Mouse (Mus musculus): ENCODE measurements around the gene Tubb4b.

Gene Tubb4b

DNA sequence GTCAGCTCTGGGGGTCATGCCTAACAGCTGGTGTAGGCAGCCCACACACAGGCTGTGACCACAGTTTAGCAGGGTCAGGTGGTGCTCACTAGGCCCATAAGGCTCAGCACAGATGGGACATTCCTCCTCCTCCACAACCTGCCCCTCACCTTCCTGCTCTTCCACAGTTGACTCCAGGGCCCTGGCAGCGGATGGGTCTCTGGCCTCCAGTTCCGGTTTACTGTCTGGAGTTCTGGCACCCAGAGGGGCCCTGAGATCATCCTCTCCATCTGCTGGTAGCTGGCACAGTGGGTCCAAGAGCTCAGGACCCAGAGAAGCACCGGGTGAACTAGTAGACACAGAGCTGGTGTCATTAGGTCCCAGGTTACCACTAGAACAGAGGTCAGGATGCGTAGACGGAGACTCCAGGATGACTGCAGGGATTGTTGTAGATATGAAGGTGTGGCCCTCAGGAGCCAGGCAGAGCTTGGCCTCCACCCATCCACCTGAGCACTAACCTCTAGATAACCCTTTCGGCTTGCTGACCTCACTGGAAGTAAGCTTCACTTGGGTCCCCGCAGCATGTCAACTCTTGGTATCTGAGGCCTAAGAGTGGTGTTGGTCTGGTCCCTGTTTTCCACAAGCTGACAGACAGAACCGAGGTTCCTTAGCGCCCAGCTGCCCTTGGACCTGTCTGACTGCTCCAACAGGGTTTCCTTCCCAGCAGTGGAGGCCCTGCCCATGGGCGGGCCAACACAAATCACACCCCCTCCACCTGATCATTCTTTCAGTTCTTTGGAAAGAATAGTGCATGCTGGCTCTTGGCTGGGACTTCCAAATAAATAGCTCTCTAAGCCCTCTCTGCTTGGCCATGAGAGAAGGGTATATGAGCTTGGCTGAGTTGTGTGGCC, 21.9 kb upstream of the Tubb4b start, which contains the start of gene AL732309.1:
Gene AL732309.1 (minus strand): TSS at position 681 of the 890 bp plus-strand sequence.
- DNase-seq (ENCODE audit: low read depth, low spot score): no peak

DNA sequence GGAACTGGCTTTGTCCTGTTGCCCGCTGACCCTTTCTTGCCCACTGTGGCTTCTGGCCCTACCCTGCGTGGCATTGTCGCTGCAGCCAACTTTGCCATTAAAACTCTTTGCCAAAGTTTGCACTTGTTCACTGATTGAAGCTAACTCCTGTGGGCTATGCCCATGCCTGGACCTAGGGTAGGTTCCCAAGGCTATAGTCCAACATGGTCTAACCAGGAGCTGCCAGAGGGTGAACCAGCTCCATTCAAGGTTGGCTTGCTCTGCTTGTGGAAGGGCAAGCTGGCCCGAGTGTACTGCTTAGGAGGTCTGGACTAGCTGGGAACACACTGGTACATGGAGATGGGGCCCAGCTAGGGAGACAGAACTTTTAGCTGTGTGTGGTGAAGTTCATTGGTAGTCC, 19.6 kb upstream of the Tubb4b start:
- DNase-seq (ENCODE audit: low read depth, low spot score): no peak

DNA sequence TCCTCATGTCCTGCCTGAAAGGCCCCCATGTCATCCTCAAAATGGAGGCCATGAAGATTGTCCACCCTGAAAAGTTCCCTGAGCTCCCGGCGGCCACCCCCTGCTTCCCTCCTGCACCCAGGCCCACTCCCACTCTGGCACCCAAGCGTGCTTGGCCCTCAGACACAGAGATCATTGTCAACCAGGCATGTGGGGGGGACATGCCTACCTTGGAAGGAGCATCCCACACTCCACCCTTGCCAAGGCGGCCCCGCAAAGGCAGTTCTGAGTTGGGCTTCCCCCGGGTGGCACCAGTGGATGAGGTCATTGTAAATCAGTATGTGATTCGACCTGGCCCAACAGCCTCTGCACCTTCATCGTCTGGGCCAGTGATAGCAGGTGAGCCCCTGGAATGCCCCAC, 18.8 kb upstream of the Tubb4b start:
- DNase-seq (ENCODE audit: low read depth, low spot score): no peak

DNA sequence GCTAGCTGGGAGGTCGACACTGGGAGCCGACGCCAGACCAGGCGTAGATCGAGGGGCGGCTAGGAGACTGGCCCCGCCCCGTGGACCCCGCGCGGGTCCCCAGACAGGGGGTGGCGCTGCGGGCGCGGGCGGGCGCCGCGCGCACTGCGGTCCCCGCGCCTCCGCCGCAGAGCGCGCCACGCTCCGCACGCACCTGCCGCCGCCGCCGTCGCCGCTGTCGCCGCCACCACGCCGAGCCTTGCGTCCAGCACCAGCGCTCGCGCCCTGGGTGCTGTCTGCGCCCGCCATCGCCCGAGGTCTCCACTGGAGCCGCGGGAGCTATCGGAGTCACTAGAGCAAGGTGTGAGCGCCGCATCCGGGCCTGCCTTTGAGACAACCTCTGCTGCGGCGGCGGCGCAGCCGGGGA, 17.6 kb upstream of the Tubb4b start, which contains the start of the genes Rnf208 and Cysrt1:
Gene Rnf208 (plus strand): TSS at position 155 of the 406 bp plus-strand sequence.
Gene Cysrt1 (minus strand): TSS at position 352 of the 406 bp plus-strand sequence.
- DNase-seq (ENCODE audit: low read depth, low spot score): no peak

DNA sequence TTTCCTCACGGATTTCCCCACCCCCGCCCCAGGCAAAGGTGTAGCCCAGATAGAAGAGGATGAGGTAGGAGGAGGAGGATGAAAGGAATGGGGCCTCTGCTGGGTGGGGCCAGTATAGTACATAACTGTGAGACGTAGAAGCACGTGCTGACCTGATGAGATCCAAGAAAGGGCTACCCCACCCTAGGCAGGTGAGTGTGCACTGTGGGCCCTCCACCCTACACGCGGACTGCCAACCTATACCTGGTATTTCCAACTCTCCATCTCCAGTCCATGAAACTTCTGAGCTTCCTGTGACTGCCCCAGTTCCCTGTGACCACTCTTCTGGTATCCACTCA, 16.9 kb upstream of the Tubb4b start:
- DNase-seq (ENCODE audit: low read depth, low spot score): no peak

DNA sequence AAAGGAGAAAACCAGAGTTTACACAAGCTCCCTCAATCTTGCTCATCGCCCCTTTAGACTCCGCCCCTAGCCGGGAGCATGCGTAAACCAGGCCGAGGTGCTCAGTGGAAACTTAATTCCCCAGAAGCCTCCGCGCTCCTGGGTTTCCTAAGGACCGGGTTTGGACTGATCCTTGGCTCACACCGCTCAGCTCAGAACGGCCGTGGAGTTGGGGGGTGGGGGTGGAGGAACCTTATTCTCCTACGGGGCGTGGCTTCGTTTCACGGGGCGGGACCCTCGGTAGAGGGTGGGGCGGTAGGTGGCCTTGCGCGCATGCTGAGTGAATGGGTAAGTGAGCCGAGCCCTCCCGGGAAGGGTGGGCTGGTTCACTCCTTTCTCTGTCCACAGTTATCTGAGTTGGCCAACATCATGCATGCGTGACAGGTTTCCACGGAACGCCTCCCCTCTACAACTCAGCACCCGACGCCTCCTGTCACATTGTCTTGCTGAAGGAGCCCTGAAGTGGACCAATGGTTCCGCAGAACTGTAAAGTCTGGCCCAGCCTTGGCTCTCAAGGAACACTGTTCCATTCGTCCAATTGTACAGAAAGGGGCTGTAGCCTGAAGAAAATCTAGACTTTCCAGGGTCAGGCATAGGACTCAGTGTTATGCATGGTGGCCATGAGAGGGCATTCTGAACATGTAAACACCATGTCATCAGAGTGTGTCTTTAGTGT, 16.4 kb upstream of the Tubb4b start:
- DNase-seq (ENCODE audit: low read depth, low spot score): peak; percentile 59

DNA sequence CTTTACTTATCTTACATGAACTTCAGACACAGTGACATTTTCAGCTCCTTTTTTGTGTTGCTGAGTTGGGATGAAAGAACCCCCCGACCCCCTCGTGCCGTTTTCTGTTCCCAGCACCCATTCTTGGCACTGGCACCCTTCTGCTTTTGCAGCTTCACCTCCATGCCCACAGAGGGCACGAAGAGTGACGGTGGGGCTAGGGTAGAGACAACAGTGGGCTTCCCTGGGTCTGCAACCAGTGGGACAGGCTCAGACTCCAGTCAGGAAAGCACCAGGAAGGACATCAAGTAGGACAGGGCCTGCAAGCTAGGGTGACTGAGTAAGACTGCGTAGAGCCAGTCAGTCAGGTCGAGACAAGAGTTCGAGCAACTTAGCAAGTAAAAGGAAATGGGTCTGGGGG, 15.8 kb upstream of the Tubb4b start:
- DNase-seq (ENCODE audit: low read depth, low spot score): no peak

DNA sequence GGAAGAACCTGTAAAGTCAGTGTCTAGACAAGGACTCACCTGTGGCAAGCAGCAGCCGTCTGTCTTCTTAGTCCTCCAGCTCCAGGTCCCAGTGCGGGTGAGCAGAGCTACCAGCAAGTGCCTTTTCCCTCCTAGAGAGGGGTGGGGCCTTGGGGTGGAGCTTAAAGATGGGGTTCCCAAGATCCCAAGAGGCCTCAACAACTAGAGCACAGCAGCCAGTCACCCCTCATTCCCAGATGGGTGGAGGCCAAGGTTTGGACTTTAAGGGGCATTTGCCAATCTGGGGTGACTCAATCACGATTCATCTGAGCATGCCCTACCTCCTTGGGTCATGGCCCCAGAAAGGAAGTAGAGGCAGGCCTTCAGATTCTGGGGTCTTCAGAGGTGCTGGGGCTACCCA, 15.3 kb upstream of the Tubb4b start:
- DNase-seq (ENCODE audit: low read depth, low spot score): no peak

DNA sequence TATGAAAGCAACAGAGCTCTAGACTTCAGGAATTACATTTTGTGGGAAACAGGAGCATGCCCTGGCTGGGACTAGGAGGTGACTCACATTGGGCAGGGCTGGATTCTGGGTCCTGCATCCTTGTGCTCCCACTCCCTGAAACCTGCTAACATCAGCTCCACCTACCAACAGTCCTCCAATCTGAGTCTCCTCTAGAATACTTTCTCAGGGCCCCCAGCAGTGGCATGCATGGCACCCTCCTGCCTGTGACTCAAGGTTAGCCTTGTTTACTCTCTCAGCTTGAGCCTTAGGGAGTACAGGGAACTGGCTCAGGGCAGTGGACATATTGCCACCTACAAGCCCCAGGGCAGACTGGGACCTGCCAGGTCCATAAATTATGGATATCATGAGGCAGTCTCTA, 13.6 kb upstream of the Tubb4b start:
- DNase-seq (ENCODE audit: low read depth, low spot score): no peak

DNA sequence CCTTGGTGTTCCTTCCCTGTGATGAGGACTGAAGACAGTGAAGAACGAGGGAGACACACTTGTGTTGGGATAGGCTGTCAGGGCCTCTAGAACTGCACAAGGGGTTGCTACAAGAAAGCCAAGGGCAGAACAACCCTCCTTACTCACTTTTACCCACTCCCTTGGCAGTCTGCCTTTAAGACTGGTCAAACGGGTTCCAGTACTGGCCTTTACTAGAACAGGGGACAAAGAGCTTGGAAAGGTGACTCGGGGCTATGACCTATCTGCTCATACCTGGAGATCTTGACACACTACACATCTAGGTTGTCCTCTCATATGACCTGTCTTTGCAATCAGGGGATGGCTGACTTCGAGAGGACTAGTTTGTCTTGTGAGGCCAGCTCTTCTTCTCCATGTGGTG, 13.0 kb upstream of the Tubb4b start:
- no peak for DNase-seq (ENCODE audit: low read depth, low spot score)

DNA sequence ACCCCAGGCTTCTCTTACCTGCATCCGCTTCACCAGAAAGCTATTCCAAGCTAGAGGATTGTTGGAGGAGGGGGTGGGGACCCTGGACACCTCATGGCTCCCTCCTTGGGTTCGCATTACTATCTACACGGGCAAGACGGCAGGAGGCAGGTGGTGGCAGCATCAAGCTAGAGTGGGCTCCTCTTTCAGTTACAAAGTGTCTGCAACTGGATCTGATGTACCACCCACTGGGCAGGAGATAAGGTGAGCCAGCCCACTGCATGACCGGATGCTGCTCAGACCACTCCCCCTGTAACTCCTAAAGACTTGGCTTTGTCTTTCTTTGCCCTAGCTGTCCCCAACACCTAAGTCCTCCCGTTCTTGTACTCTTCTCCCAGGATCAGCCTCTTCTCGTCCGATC, 12.1 kb upstream of the Tubb4b start, which contains the start of gene Rnf224:
Gene Rnf224 (minus strand): TSS at position 174 of the 400 bp plus-strand sequence.
- no peak for DNase-seq (ENCODE audit: low read depth, low spot score)

DNA sequence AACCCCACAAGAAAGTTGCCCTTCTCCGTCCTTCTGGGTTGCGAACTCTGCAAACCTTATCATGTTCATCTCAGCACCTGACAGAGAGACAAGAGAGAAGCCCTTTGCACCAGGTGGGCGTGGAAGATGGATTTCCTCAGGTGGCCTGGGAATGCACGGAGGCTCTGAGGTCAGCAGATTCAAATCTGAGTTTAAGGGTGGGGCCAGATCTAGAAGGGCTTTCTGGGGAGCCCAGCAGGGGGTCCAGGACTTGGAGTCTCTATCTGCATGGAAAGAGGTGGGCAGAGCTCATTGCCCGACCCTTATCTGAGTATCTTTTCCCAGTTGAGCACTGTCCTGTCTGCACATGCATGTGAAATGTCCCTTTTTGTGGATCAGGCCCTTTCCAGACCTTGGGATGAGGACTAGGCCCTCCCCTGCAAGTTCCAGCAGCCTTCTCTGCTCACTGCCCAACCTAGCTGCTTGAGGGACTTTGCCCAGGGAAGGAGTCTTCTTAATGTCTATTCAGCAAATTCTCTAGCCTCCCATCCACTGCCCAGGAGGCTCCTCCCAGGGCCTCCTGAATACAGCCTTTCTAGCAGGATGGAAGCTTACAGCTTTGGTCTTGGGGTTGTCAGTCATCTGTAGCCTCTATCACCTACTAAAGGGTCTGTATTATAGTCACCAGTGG, 10.2 kb upstream of the Tubb4b start:
- no peak for DNase-seq (ENCODE audit: low read depth, low spot score)

DNA sequence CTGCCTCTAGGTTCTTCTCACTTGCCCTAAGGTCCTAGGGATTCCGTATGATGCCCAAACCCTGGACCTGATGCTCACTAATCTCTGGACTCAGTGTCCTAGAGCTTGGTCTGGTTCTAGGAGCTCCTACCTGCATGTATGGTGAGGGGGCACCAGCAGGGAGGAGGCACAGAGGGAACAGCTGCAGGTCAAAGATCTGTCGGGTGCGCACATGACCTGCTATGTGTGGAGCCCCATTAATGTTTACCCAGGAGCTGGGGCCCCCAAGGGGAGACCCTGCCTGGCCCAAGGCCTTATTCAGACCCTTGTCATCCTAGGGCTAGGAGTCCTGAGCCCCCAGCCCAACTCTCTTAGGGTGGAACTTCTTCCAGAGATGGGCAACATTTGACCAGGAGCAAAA, 9.5 kb upstream of the Tubb4b start, which contains the start of gene Slc34a3:
Gene Slc34a3 (minus strand): TSS at position 315 of the 400 bp plus-strand sequence.
- DNase-seq (ENCODE audit: low read depth, low spot score): no peak

DNA sequence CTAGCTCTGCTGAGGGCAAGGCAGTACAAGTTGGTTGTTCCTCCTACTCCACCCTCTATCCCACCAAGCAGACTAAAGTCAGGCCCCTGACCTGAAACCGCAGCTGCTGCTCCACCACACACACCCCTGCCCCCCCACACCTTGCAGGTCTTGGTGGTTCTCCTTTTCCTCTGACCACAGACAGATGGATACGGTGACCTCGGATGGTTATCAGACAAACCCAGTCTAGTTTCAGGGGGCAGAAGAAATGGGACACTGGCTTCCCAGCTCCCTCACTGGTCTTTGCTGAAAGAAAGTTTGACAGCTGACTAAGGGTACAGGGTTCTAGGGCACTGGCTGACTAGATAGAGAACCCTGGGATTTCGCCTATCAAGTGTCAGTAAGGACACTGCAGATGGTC, 8.9 kb upstream of the Tubb4b start:
- DNase-seq (ENCODE audit: low read depth, low spot score): no peak

DNA sequence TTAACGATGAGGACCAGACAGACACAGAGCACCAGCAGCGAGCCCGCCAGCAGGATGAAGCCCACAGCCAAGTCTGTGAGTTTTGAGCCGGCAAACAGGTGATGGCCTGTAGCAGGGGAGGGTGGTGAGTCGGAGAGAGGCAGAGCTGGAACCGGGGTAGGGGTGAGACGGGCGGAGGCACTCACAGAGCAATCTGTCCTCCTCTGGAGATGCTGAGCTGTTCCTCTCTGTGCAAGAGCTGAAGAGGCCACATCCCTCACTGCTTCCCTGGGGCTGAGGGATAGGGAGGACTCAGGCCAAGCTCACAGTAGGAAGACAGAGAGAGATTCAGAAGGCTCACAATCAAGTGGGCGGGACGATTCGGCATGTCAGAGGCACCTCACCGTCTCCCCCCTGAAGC, 6.5 kb upstream of the Tubb4b start:
- no peak for DNase-seq (ENCODE audit: low read depth, low spot score)

DNA sequence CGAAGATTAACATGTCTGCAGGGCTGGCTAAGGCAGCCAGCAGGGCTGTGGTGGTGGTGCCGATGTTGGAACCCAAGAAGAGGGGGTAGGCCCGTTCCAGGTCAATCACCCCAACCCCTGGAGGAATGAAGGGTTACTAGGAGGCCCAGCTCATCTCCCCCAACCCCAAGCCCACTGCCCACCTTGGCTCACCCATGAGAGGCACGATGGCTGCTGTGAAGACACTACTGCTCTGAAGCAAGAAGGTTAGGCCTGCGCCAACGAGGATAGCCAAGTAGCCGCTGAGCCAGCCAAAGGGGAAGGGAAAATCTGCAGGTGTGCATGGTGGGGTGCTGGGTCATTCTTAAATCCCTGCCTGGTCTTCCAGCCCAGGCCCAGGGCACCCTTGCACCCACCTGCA, 6.1 kb upstream of the Tubb4b start:
- DNase-seq (ENCODE audit: low read depth, low spot score): no peak

DNA sequence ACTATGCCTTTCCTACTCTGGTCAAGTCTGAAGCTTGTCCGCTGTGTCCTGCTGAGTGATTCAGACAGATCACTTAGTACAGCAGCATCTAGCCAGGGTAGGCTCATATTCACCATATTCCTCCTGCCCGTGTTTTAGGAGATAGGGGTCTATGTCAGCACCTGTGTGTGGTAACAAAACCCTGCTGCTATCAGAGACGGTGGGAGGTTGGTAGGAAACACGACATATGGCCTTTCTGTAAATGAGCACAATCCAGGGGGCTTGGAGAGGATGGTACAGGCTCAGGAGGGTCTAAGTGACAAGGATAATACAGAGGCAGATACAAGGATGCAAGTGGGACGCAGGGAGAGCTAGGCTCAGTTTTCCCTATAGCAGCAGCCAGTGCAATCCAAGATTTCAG, 5.1 kb upstream of the Tubb4b start:
- DNase-seq (ENCODE audit: low read depth, low spot score): no peak

DNA sequence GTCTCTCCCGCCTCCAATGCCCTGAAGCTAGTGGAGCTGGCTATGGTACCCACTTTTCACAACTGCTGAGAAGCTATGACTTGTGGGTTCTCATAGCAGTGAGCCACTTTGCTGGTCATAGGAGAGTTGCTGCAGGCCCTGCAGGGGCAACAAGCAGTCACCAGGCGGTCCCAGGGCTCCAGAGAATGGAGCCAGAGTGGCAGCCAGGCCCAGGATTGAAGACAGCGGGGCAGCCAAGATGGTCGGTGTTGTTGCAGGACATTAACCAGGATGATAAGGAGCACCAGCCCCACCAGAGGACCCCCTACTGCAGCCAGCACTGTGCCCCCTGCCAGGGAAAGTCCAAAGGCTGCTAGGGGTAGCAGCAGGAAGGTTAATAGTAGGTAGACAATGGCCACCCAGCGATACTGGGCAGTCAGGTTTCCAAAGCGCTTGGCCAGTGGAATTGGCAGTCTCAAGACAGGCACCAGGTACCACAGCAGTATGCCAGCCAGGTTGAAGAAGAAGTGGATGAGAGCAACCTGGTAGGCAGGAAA, 4.6 kb upstream of the Tubb4b start:
- DNase-seq (ENCODE audit: low read depth, low spot score): no peak

DNA sequence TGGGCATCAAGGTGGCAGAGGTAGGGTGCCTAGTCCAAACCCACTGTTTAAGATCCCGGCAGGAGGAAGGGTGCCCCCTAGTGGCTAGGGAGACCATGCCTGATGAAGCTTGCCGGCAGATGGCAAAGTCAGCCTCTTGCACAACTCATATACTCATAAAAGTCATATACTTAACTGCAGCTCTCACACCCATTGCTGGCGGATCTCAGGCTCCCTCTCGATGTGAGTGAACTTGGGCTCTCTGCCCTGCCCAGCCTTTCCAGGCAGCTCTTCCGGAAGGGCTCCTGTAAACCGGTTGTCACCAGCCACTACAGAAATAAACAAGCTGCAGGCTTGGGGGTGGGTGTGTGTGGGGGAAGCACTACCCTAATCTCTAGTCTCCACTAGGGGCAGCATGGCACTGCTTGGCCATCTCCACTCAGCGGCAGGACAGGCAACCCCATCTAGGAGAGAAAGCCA, 4.0 kb upstream of the Tubb4b start:
- DNase-seq (ENCODE audit: low read depth, low spot score): peak; percentile 68

DNA sequence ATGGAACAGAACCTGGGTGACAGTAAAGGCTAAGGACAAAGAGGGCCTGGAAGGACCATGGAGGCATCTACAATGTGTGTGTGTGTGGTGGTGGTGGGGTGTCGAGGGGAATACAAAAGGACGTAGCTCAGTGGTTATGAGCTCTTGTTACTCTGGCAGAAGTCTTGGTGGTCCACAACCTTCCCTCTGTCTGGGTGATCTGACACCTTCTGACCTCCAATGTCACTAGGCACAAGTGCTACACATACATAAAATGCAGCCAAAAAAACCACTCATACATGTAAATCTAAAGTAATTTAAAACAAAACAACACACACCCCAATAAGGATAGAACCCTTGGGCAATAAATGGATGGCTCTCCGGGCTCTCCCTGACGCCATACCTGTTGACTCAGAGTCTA, 2.9 kb upstream of the Tubb4b start:
- DNase-seq (ENCODE audit: low read depth, low spot score): no peak

DNA sequence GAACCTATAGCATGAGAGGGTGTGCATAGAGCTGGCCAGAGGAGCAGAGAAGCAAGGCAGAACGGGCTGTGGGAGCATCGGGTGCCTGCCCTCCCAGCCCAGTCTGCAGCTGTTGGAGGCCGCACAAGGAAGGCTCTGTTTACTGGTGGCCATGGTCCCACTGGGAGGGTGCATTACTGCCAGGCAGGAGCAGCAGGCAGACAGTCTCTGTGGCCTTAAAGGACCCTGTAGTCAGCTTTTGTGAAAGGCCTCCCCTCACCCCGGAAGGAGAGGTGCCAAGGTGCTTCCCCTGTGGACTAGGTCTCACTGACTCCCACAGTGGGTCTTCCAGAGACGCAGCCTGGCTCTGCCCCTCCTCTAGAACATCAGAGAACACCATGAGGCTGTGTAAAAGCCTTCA, 2.4 kb upstream of the Tubb4b start:
- no peak for DNase-seq (ENCODE audit: low read depth, low spot score)

Data from embryo, embryonic 11.5 days (tissue).